Mouse (Mus musculus) effector memory CD4-positive, alpha-beta T cell, adult 5 months (primary cell): ENCODE results near the gene Sdcbp2. TPM values are rescaled to one million over a fixed set of nuclear protein-coding genes. Genes with fewer than 3 reads are reported as not detected.

Experiments used
- polyA plus RNA-seq: library from polyadenylated mRNA; unstranded; fragments of 100-300 nt; shearing (Covaris generic); gene quantifications from one replicate; pipeline ENCODE4 v1.2.1, GENCODE M21; 2017

Sdcbp2 gene
- polyA plus RNA-seq: 87.5 TPM

DNA sequence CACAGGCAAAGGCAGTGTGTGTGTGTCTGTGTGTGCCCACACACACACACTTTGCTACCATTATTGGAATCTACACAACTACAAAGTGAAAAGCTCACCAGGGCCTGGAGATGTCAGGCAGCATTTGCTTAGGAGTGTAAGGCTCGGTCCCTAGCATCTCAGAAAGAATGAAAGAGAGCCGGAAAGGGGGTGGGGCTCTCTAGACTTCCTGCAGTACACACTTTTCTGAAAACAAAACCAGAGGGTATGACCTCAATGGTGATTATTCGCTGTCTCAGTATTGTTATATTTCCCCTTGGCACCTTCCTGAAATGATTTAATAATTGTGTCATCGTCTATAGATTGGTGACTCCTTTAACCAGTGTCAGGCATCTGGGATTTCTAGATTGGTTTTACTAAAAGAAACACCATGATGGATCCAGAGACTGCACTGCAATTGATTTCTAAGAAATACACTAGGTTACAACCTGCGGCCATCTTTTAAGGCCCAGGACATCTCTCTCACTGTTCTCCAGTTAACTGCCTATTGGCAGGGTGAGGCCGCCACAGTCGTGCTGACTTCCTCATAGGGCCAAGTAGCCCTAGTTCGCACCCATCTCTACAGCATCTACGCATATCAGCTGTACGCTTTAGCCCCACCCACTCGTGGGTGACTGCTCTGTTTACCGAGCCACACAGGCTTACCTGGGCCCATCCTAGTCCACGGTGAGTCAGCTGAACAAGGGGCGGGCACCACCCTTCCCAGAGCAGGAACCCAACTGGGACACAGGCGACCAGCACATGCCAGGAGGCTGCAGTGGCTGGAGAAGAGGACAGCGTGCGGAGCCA, at the start of gene Sdcbp2:
Gene Sdcbp2 (plus strand): TSS at position 750 of the 828 bp plus-strand sequence.

GRCm38 (mm10) chr2:151542323-151543062, 29.9 kb upstream of the Sdcbp2 start, which contains the start of gene Fkbp1a:
Gene Fkbp1a, plus strand, starts transcription at chr2:151542483.

DNA sequence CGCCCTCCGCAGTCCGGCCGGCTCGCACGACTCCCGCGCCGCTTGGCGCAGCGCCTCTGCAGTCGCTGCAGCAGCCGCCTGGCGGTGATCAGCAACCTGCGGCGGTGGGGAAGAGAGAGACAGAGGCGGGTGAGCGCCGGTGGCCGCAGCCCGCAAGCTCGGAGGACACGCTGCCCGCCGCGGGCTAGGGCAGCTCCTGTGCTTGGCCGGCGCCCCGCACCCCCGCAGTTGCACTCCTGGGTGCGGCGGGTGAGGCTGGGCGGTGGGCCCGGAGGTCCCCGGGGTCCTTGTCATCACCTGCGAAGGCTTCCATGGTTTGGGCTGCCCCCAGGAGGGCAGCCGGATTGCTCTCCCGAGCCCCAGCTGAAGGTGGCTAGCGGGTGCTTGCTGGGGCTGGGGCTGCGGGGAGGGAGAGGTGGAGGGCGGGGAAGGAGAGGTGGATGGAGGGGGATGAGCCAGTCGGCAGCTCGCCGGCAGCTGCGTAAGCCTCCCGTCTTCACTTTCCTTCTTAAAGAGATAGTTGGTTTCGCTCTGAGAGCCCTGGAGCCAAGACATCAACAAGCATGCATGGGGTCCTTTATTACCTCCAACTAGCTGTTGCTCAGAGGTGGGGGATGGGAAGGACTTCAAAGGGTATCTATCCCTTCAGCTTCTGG, 59.9 kb downstream of the Sdcbp2 start, which contains the start of gene Snph:
Gene Snph (minus strand): TSS at position 435 of the 656 bp plus-strand sequence.

Other genes with a start within 250 kb of the Sdcbp2 start
- not detected for gene 4921509C19Rik, start 96.5 kb upstream of the Sdcbp2 start, polyA plus RNA-seq
- 111 TPM for gene Nsfl1c, start 78.4 kb upstream of the Sdcbp2 start, polyA plus RNA-seq
- gene Fkbp1a, start 30.1 kb upstream of the Sdcbp2 start, polyA plus RNA-seq: 293 TPM
- 0.61 TPM for gene Snph, start 60.0 kb downstream of the Sdcbp2 start, polyA plus RNA-seq
- not detected for gene Rad21l, start 95.9 kb downstream of the Sdcbp2 start, polyA plus RNA-seq
- gene Tmem74b, start 129.4 kb downstream of the Sdcbp2 start, polyA plus RNA-seq: not detected
- 50.7 TPM for gene Psmf1, start 171.6 kb downstream of the Sdcbp2 start, polyA plus RNA-seq